Mouse (Mus musculus): ENCODE measurements around the gene Lect2. TPM values are rescaled to one million over a fixed set of nuclear protein-coding genes. Genes with fewer than 3 reads are reported as not detected.
A peak's percentile ranks its signal among the peaks of the same experiment; 100 is the strongest.

The Lect2 gene
- not detected in 2 replicates for total RNA-seq (2015)
- not detected in 2 replicates for total RNA-seq (2017)

DNA sequence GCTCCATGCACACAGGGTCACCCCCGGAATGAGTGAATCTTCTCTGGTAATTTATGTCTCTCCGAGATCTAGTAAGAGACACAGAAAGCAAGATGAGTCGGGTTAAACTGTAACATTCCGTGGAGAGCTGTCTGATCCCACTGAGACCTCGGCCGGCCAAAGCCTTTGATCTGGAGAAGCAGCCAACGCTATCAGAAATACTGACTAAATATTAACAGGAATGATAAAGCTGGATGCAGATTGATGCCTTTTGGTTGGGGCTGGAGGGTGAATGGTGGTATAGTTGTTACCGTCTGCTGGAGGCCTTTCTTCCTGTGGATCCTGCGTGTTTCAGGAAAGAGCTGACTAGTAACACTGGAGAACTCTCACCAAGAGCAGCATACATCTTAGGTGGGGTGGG lies at the start of gene Lect2:
Lect2 (minus strand) TSS at position 102 of the 400 bp plus-strand sequence.
- no peak for ATAC-seq (replicated peaks; ENCODE audit: poor library complexity)

DNA sequence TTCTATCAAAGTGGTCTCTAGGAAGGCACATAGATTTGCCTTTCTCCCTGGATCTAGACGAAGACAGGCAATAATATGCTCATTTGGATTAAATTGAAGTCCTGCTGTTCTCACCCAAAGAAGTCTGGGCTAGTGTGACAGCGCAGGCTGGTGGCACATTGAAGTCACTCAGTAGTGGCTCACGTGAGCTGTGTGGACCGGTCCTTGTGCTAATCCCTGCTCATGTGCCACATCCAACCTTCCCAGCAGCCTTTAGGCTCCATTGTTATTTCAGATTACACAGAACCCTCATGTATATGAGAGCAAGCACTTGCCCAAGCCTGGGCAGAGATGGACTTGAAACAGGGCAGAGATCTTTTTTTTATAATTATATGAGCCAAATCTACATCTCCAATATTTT lies 49.0 kb upstream of the Lect2 start:
- ATAC-seq (replicated peaks; ENCODE audit: poor library complexity): no peak

DNA sequence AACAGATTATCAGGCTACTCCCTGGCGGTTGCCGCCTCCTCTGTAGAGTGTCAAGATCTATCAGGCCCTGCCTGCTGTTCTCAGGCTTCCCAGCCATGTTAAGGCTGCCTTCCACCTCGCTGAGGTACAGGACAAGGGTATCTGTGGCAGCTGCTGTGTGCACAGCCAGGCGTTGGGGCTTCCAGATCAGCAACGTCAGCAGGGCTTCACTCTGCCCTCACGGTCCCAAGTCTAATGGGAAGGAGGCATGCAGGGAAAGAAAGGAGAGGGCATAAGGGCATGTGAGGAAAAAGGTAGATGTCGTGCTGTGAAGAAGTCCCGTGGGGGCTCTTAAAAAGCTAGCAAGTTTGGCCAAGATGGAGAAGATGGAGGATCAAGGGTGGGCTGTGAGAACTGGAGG lies 46.9 kb upstream of the Lect2 start:
- no peak for ATAC-seq (replicated peaks; ENCODE audit: poor library complexity)

DNA sequence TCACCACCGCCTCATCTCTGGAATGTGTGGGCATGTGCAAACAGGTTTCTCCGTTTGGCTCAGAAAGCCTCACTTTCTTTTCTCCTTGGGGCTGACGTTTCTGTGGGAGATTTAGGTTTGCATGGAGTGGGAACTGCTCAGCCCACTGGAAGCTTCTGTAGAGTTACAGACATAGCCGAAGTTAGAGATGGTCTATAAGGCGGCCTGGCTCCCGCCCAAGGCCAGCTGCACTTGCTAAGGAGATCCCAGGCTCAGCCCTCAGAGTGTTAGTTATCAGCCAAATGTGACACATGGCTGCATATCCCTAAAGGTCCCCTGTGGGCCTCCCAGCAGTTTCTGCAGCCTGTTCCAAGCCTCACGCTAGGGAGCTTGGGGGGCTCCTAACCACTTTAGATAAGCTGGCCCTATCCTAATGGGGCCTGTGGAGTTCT lies 45.7 kb upstream of the Lect2 start:
- no peak for ATAC-seq (replicated peaks; ENCODE audit: poor library complexity)

DNA sequence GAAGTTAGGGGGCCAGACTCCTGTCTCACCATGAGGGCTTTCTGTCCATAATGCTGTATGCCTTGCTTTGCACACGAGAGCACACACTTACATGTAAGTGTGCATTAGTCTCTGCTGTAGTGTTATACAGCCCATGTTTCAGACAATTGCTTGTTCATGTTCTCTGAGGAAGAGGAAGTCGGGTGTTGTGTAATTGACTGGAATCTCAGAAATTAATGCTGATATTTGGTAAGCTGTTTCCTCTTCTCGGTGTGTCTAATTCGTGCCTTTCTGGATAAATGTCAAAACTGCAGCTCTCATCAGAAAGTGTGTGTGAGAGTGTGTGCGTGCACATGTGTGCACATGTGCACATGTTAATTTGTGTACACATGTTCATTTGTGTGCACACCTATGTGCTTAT lies 44.9 kb upstream of the Lect2 start:
- peak; percentile 76 for ATAC-seq (replicated peaks; ENCODE audit: poor library complexity)

DNA sequence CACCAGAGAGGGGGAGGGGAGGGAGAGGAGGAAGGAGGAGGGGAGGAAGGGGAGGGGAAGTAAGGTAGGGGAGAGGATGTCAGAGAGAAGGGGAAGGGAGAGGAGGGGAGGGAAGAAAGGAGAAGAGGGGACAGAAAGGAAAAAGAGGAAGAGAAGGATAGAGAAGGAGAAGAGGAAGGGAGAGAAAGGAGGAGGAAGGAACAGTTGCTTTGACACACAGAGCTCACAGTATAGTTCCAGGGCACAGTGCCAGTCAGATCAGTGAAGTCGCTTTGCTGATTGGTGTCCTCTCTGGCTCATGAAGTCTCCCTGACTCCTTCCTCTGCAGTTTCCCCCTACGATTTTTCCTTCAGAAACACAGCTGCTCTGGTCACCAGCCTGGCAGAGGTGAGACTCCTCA lies 43.6 kb upstream of the Lect2 start:
- peak; percentile 67 for ATAC-seq (replicated peaks; ENCODE audit: poor library complexity)

DNA sequence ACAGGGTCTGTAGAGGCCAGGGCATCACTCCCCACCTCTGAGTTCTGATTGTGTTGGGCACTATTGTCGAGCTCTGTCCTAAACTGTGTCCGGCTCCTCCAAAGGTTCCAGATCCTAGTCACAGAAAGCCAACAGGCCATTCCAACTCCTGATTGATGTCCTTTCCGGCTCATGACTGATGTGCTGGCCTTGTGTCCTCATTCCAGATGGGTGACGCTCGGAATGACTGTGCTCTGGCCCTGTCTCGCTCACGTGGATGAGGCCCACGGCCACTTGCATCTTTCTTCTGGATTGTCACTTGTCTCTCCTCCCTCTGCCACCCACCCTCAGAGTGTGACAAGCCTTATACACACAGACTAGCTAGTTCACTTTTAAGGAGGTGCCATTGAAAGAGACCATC lies 42.9 kb upstream of the Lect2 start:
- no peak for ATAC-seq (replicated peaks; ENCODE audit: poor library complexity)

DNA sequence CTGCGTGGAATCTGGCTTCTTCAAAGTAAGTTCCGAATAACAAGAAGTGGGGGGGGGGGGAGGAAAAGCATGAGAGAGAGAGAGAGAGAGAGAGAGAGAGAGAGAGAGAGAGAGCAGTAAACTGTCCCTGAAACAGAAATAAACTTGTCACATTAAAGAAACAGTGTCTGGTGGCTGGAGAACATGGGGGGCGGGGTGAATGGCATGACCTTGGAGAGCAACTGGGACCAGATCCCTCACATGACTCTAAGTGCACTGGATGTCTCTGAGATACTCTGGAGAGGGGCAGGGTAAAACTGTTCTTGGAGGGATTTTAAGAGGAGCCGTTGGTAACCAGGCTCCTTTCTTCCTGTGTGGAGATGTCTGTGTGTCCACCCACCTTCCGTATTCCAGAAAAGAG lies 41.9 kb upstream of the Lect2 start:
- no peak for ATAC-seq (replicated peaks; ENCODE audit: poor library complexity)

DNA sequence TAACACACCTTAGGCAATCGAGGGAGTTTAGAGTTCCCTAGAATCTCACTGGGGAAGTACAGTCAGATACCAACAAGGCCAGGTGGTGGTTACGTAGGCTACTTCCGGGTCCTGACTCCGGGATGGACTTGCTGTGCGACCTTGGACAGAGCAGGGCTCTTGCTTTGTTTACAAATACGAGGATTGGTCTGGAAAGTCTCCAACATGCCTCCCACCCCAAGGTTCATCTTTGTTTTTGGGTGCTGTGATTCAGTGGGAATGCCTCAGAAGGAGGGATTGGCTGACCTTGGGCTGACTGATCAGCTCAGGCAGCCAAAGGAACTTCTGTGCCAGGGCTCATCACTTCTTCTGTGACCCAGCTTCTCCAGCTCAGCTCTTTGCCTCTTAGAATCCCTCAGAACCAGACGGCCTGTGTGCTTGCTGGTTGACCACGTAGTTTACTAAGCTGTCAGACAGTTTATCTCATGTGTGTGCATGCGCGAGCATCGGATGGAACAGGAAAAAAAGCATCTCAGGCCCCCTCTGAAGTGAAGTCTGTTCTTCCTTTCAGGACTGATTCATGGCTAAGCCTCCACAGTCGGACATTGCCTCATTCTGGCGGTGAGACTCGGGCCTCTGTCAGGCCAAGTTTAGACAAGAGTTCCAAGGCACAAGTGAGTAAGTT lies 40.3 kb upstream of the Lect2 start:
- ATAC-seq (replicated peaks; ENCODE audit: poor library complexity): no peak

DNA sequence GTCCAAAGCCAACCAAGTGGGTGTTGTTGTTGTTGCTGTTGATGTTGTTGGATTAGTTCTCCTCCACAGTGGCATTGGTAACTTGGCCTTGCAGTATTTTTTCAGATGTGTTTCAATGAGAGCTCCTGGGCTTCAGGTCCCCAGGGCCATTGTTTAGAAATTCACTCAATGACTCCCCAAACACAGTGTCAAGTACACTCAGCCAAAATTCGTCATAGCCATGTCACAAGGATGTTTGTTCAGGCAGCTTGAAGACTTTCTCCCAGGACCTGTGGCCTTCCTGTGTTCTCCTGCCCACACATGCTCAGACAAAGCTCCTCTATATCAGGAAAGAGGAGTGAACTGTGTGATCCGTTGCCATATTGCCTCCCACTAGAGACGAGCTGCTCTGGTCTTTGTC lies 37.7 kb upstream of the Lect2 start:
- ATAC-seq (replicated peaks; ENCODE audit: poor library complexity): no peak

DNA sequence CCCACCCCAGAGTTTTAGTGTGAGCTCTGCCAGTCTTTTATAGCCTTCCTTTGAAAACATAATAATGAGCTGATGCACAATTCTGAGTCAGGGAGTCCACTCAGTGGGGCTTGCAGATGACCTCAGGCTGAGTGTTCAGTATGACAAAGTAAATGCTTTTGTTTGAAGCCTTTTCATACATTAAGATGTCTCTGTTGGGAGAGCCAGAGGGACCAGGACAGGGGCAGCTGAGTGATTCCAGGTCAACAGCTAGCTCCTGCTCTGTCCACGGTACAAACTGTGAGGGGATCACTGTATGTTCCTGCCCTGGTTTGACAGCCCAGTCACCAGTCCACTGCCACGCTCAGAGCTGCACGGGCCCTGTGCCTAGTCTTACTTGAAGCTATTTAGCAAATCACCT lies 34.4 kb upstream of the Lect2 start:
- ATAC-seq (replicated peaks; ENCODE audit: poor library complexity): no peak

DNA sequence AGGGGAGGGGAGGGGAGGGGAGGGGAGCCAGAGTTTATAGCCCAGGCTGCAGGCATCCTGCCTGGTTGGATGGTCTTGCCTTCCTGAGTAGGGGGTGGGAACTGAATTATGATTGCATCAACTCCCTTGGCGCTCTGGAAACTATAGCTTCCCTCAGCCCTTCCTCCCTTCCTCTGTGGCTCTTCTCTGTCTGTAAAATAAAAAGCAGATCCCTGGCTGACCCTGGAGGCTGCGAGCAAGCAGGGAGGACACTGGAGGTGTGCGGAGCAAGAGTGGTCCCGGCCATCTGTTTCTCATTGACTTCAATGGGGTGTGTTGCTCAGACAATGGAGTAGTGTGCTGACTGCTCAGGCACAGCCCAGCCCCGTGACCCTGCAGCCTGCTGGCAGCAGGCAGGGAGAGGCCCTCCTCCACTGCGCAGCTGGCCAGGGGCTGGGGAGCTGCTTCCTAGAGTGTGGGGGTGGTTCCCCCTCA lies 33.7 kb upstream of the Lect2 start:
- peak; percentile 66 for ATAC-seq (replicated peaks; ENCODE audit: poor library complexity)

DNA sequence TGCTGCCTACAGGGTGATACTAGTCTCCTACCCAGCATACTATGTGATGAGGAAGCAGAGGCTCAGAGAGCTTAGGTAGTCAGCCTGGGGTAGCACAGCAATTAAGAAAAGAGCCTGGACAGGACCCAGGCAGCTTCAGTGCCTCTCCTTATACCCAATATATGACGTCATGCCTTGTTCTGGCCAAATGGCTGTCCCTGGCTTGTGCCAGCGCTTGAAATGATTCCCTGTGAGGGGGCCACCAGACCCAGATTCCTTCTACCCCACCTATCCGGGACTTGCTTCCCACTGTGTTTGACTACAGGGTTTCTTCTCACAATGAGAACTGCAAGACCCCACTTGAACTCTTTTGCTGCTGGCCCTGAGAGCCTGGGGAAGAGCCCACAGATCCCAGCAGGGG lies 33.2 kb upstream of the Lect2 start:
- ATAC-seq (replicated peaks; ENCODE audit: poor library complexity): no peak

DNA sequence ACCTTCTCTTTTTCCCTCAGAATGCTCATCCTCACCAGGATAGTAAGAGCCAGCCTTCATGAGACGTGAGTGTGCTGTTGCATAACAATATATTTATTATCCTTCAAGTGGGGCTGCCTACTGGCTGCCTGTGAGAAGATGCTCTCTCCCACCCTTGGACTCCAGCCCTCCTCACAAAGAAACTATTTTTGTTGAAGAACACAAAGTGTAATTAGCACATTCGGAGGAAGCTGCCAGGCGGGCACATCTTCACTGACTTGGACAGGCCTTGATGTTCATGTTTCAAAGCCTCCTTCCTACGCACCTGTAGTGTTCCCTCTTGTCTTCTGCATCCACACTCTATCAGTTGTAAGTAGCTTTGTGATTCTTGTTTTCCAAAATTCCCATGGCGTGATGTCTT lies 32.1 kb upstream of the Lect2 start:
- ATAC-seq (replicated peaks; ENCODE audit: poor library complexity): no peak

DNA sequence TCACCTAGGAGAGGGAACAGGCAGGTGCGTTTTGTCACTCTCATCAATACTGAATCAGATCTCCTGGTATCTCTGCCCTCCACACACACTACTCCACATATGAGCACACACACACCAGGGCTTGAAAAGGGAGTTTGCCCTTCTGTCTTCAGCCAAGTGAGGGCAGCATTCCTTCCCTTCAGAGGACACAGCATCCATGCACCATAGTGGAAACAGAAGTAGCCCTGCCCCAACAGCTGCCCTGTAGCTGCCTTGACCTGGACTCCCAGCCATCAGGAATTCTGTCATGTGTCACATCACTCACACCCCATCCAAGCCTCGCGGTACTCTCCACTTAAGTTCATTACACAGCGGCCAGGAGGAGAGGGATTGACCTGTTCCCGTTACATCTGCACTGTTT lies 29.8 kb upstream of the Lect2 start:
- no peak for ATAC-seq (replicated peaks; ENCODE audit: poor library complexity)

DNA sequence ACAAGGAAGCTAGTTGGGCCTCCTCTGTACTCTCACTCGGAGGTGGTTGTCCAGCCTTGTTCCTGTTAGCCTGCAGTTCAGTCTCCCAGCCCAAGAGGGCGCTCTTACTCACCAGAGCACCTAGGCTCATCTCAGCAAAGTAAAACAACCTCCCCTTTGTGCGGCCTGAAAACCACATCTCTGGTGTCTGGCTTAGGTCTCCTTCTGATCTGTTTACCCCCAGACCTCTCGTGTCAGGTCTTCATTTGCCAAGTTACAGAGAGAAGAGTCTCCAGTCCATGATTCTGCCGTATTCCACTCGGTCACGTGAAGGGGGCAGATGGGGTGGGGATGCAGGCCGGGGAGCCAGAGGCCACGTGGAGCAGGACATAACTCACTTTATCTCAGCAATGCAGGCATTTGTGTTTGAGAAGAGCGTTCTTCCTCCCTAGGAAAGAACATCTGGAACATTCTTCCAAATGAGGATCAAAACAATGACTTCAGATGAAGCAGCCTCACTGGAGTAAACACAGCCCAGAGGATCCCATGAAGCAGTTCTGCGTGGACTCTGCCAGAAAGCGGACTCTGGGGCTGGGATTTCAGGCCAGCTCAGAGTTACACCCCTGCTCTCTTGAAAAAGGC lies 27.5 kb upstream of the Lect2 start:
- peak; percentile 97 for ATAC-seq (replicated peaks; ENCODE audit: poor library complexity)

DNA sequence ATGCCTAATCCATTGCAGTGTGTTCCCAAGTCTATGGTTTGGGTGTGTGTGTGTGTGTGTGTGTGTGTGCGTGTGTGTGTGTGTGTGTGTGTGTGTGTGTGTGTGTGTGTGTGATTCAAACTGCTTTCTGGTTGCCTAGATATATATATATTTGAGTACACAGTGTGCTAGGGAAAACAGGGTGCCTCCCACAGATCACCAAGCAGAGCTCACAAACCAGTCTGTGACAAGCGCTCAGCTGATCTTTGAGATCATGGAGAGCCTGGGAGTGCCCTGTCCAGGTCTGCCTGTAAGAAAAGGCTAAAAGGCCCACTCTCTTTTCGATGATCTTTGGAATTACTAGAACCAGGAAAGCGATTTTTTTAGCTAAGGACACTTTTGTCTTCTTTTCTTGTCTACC lies 26.8 kb upstream of the Lect2 start:
- no peak for ATAC-seq (replicated peaks; ENCODE audit: poor library complexity)

DNA sequence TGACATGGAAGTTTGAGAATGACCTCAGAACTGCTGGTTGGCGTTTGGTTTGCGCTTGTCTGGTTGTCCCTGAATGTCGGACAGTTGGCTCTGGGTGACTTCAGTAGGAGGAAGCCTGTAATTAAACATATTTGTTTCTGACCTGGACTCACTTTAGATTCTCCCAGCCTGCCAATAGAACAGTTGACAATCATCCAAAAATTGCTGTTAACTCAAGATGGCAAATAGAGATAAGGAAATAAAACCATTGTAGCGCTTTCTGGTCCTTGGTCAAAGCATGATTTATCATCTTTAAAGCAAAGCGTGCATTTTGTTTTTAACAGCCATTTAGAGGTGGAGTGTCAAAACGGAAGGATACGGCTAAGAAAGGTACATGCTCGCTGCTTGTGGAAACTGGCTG lies 23.3 kb upstream of the Lect2 start:
- no peak for ATAC-seq (replicated peaks; ENCODE audit: poor library complexity)

DNA sequence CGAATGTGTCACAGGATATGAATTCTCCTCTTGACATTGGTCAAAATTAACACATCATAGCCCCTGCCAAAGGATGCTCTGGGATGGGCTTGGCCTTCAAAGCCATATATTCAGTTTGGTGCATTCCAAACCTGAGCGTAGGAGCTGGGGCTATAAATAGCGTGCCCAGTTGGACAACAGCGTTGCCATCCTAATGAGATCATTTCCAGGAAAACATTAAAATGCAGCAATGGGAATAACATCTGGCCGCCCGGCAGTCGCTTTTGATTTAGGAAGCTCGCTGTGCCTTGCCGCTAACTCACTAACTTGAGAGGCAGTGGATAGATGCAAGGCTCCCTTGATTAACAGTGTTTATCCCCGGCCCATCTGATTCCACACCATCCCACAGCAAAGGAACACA lies 18.0 kb upstream of the Lect2 start:
- no peak for ATAC-seq (replicated peaks; ENCODE audit: poor library complexity)

DNA sequence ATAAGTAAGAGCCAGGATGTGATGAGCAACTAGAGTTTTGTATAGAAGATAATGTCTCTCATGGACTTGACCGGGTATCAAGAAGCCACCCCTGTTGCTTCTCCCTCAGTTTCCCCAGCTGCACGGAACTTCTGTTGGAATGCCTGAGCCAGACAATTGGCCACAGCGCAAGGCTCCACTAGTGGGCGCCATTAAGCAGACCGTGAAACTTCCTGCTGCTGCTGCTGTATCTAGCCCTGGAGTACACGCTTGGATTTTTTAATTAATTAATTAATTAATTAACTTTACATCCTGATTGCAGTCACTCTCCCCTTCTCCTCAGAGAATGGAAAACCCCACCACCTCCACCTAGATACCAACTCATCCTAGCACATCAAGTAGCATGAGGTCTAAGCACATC lies 14.8 kb upstream of the Lect2 start:
- 0 out of 2 replicates have a peak, but pooled peaks have one; percentile 55 for ATAC-seq (replicated peaks; ENCODE audit: poor library complexity)

DNA sequence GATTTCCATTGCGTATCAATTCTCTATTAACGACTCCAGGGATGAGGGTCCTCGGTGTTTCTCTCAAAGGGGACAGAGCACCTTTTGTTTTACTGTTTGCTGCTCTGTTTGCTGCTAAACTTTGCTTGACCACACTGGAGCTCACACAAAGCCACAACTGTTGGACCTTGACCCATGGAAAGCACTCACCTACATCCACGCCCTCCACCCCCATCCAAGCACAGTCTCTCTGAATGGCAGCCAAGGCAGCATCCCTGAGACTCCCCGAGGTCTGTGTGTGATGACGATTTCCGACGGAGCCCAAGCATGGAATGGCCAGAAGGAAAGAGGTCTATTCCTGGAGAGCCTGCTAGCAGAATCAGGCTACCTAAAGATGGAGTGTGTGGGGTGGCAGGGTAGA lies 12.8 kb upstream of the Lect2 start:
- ATAC-seq (replicated peaks; ENCODE audit: poor library complexity): no peak

DNA sequence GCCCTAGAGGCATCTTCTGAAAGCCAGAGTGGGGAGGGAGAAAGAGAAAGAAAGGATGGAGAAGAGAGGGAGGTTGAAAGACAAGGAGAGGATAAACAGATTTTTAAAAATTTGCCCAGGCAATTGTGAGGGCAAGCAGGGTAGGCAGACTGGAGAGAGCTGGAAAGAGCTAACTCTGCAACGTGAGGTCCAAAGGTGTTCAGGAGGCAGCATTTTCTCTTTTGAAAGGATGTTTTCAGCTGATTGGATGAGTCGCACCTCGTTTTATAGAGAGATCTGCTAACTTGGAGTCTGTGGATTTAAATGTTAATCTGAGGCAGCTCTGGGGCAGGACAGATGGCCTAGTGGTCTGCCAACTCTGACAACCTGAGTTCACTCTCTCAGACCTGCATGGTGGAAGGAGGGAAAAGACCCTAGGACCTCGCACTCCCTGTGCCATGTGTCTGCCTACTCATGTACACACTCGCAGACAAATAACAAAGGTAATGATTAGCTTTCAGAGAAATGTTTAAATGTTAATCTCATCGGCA lies 11.6 kb upstream of the Lect2 start:
- ATAC-seq (replicated peaks; ENCODE audit: poor library complexity): no peak

DNA sequence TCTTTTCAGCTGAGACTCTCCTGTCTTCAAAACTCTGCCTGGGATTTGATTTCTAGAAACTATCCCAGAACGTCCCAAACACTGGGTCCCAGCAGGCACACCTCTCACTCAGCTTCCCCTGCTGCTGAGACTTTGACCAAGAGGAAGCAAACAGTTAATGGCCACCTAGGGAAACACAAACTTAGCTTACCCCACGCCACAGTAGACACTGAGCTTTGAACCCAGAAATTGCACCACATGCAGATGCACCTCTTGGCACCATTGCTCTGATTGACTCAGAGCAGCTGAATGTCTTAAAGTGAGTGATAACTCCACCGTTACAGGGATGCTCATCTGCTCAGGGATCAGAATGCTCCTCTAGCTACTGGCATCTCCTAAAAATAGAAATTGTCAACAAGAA lies 10.5 kb upstream of the Lect2 start:
- no peak for ATAC-seq (replicated peaks; ENCODE audit: poor library complexity)
